Mouse (Mus musculus) olfactory bulb, adult 2 months (tissue): ENCODE results near the gene Tmem184b. TPM values are rescaled to one million over a fixed set of nuclear protein-coding genes. Genes with fewer than 3 reads are reported as not detected.

Source experiments
- H3K27ac ChIP-seq: fragments of 200-500 bp; 2 replicates; pipeline ENCODE4 v1.5.1; 2012; ENCODE audit warnings: low read depth, low read length; ENCODE audit not compliant: insufficient read depth
- H3K4me1 ChIP-seq: fragments of 200-500 bp; 2 replicates; pipeline ENCODE4 v1.6.1; 2012; ENCODE audit warnings: low read length; ENCODE audit not compliant: control insufficient read depth, insufficient read depth
- H3K4me3 ChIP-seq: fragments of 200-500 bp; 2 replicates; pipeline ENCODE4 v1.5.1; 2012; ENCODE audit warnings: mild to moderate bottlenecking, low read depth, low read length, moderate library complexity; ENCODE audit not compliant: insufficient read depth
- CTCF ChIP-seq: fragments of 200-500 bp; IDR thresholded peaks from 2 replicates; pipeline ENCODE4 v1.5.1; 2012; ENCODE audit warnings: low read depth, mild to moderate bottlenecking, low read length, moderate library complexity; ENCODE audit not compliant: insufficient read depth
- POLR2A ChIP-seq: fragments of 200-500 bp; IDR thresholded peaks from 2 replicates; pipeline ENCODE4 v1.6.1; 2012; ENCODE audit warnings: mild to moderate bottlenecking, low read depth, low read length, moderate library complexity; ENCODE audit not compliant: insufficient read depth
- WGBS: fragments of 180-500 bp; shearing (Covaris S2); methylation state at CpG from one replicate; pipeline ENCODE4 v1.1.7; 2018; 5-methylcytosine and 5-hydroxymethylcytosine counted together
- polyA plus RNA-seq: library from polyadenylated mRNA; stranded (reverse); fragments of >200 nt; gene quantifications from 2 replicates; pipeline ENCODE4 v1.2.4, GENCODE M21; 2012; ENCODE audit warnings: low replicate concordance; ENCODE audit not compliant: missing spikeins, insufficient read depth, insufficient read length

The Tmem184b gene
- polyA plus RNA-seq, 1 experiment: not detected

GRCm38 (mm10) chr15:79365068-79365467, 38.3 kb downstream of the Tmem184b start:
- no peak overlapping the region for H3K4me3 ChIP-seq
- 99% methylated on average over 12 of the region's 12 CpGs for whole genome bisulfite sequencing
- TF ChIP-seq POLR2A (no peak), CTCF (no peak)
- H3K27ac ChIP-seq: no peak overlapping the region
- peaks cover 15% of the 10 kb centered on the region; the same call in 1 of the 2 replicates for H3K4me1 ChIP-seq

- Histone ChIP-seq H3K4me3 (no peak overlapping the region), H3K4me1 (peaks cover 15% of the 10 kb centered on the region; the same call in 1 of the 2 replicates), H3K27ac (no peak overlapping the region)
- 73% methylated on average over 6 of the region's 6 CpGs for WGBS
- TF ChIP-seq POLR2A (no peak), CTCF (no peak)
Observed at GRCm38 (mm10) chr15:79364120-79364519, 39.2 kb downstream of the Tmem184b start.

- TF ChIP-seq POLR2A: no peak
- TF ChIP-seq CTCF: no peak
- WGBS: 74% methylated on average over 4 of the region's 4 CpGs
- Histone ChIP-seq H3K27ac (no peak overlapping the region), H3K4me3 (no peak overlapping the region), H3K4me1 (peaks cover 14% of the 10 kb centered on the region)
Observed at GRCm38 (mm10) chr15:79361023-79361422, 42.3 kb downstream of the Tmem184b start.

- TF ChIP-seq CTCF (no peak), POLR2A (no peak)
- H3K4me3 ChIP-seq: no peak overlapping the region
- H3K27ac ChIP-seq: no peak overlapping the region
- peaks cover 14% of the 10 kb centered on the region for H3K4me1 ChIP-seq
- 59% methylated on average over 7 of the region's 7 CpGs for WGBS
Observed at GRCm38 (mm10) chr15:79360371-79360770, 43.0 kb downstream of the Tmem184b start.

GRCm38 (mm10) chr15:79359954-79360353, 43.4 kb downstream of the Tmem184b start:
- no peak overlapping the region for H3K27ac ChIP-seq
- 29% methylated on average over 6 of the region's 6 CpGs for WGBS
- no peak overlapping the region for H3K4me3 ChIP-seq
- peaks cover 14% of the 10 kb centered on the region for H3K4me1 ChIP-seq
- TF ChIP-seq POLR2A (no peak), CTCF (no peak)

- Histone ChIP-seq H3K4me3 (no peak overlapping the region), H3K27ac (no peak overlapping the region), H3K4me1 (peaks cover 14% of the 10 kb centered on the region)
- WGBS: 44% methylated on average over 12 of the region's 12 CpGs
- TF ChIP-seq CTCF (no peak), POLR2A (no peak)
Observed at GRCm38 (mm10) chr15:79357974-79358690, 45.2 kb downstream of the Tmem184b start.

- no peak overlapping the region for H3K27ac ChIP-seq
Observed at GRCm38 (mm10) chr15:79357036-79357911, 46.1 kb downstream of the Tmem184b start.

GRCm38 (mm10) chr15:79356481-79356880, 46.9 kb downstream of the Tmem184b start:
- H3K4me1 ChIP-seq: peaks cover 14% of the 10 kb centered on the region
- no peak overlapping the region for H3K27ac ChIP-seq
- no peak for TF ChIP-seq CTCF
- TF ChIP-seq POLR2A: no peak
- WGBS: 90% methylated on average over 8 of the region's 8 CpGs
- H3K4me3 ChIP-seq: no peak overlapping the region

More at GRCm38 (mm10) chr15:79357036-79357911, 46.1 kb downstream of the Tmem184b start:
- peak overlapping the region; percentile 42 for H3K4me3 ChIP-seq
- WGBS: under 1% methylated on average over 77 of the region's 77 CpGs
- peaks cover 14% of the 10 kb centered on the region for H3K4me1 ChIP-seq
- no peak for TF ChIP-seq CTCF
- TF ChIP-seq POLR2A: 0 out of 2 replicates have a peak, but pooled peaks have one; percentile 25

- Histone ChIP-seq H3K27ac (no peak overlapping the region), H3K4me3 (no peak overlapping the region), H3K4me1 (peaks cover 17% of the 10 kb centered on the region)
- 84% methylated on average over 4 of the region's 4 CpGs for WGBS
- TF ChIP-seq POLR2A (no peak), CTCF (no peak)
Observed at GRCm38 (mm10) chr15:79354619-79355018, 48.8 kb downstream of the Tmem184b start.
